Mouse (Mus musculus) embryonic stem cell, embryonic (primary cell): ENCODE measurements around the gene Cecr2.

Source experiments
- CTCF ChIA-PET, 4 experiments: fragments of 300-600 bp in 2 of 4; fragments of 350-600 bp in 2 of 4; sonication (Branson Sonifier 250); formaldehyde crosslinking; loops; one replicate each; lab custom pipeline; 2022; ENCODE audit warnings: inconsistent platforms in 2 of 4; lab: Charles Lee
- POLR2A ChIA-PET, 4 experiments: fragments of 300-600 bp in 2 of 4; fragments of 350-600 bp in 2 of 4; sonication (Branson Sonifier 250); formaldehyde crosslinking; loops; one replicate each; lab custom pipeline; 2022; ENCODE audit warnings: antibody characterized with exemption in 4 of 4, inconsistent platforms in 1 of 4; lab: Charles Lee

Gene Cecr2

DNA sequence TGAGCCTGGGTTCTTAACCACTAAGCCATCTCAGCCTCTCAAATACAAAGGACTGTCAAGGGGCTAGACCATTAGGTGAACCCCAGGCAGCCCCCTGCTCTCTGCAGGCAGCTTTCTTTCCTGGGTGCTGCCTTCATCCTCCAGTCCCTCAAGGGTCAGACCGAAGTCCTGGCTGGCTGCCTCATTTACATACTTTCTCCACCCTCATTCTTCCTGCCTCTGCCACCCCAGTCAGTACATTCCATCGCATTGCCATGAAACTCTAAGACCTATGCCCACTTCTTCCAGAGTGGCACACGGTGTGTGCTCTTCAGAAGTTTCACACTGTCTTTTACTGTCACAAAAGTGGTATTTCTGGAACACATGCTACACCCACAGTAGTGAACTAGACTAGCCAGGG, 112.1 kb downstream of the Cecr2 start:
- ChIA-PET CTCF (interaction anchor here in 1 of 4 experiments (0.6 kb wide), 1 partner anchor 369 kb away, joined by 3 read pairs; no protein-coding TSS in a partner anchor), POLR2A (interaction anchor here in 3 of 4 experiments (0.6 to 1.8 kb wide), 5 partner anchors 14 to 112 kb away, joined by 3 to 5 read pairs (median 3); partner anchors contain the start of genes Atp6v1e1 (in 1 of the 3) and Cecr2 (in 1 of the 3))

DNA sequence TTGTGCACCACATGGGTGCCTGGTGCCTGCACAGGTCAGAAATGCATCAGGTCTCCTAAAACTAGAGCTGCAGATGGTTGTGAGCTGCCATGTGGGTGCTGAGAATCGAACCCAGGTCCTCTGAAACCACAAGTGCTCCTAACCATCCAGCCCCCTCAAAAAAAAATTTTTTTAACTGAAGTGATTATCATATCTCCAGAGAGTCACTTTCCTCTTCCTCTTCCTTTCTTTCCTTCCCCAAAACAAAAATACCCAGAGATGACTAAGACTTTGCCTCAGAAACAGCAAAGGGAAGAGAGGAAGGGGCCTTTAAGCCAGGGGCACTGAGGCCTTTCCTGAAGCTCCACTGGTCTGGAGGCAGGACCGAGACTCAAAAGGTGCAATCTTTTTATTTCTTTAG, 116.8 kb downstream of the Cecr2 start:
- ChIA-PET POLR2A (interaction anchor here in 1 of 4 experiments (0.7 to 2.1 kb wide), 3 partner anchors 8 to 1523 kb away, joined by 3 to 5 read pairs (median 3); no protein-coding TSS in a partner anchor), CTCF (interaction anchor here in 1 of 4 experiments (0.6 kb wide), 1 partner anchor 1307 kb away, joined by 4 read pairs; no protein-coding TSS in a partner anchor)

DNA sequence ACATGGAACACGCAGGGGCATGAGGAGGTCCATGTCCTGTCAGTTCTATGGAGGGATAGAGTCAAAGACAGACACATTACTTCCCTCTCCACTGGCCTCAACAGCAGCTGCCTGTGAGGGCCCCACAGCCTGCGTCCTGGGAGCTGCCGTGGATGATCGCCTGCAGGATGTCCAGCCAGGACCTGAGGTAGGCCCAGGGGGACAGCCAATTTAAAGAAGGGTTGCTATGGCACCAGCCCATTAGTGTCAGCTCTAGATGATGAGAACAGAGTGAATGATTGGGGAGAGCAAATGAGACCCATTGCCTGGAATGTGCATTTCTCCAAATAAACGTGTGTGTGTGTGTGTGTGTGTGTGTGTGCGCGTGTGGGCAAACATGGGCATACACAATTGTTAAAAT, 118.2 kb downstream of the Cecr2 start:
- CTCF ChIA-PET = interaction anchor here in 1 of 4 experiments (0.6 kb wide), 1 partner anchor 178 kb away, joined by 3 read pairs; no protein-coding TSS in a partner anchor
- POLR2A ChIA-PET = interaction anchor here in 3 of 4 experiments (0.7 to 5.7 kb wide), 4 partner anchors 11 to 249 kb away, joined by 3 to 36 read pairs (median 14); partner anchors contain the start of genes Slc25a18 (in 2 of the 3) and Atp6v1e1 (in 1 of the 3)

DNA sequence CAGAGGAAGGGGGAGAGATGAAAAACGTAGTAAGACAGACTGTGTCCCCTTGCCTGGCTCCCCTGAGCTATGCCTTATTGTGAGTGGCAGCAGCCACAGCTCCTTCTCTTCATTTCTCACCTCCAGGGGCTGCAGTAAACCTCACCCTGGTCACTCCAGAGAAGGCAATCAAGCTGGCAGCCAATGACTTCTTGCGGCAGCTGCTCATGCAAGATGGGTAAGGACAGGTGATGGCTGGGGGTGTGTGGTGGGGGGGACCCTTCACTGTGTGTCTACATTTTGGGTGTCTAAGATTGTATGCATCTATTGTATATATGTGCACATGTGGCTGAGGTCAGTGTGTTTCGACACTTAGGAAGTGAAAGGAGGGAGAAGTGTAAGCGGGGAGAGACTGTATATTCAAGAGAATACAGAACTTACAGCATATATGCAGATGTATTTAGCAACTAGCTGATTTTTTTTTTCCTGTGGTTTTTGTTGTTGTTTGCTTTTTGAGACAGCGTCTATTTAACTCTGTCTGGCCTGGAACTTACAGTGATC, 122.0 kb downstream of the Cecr2 start:
- CTCF ChIA-PET = no interaction called here

DNA sequence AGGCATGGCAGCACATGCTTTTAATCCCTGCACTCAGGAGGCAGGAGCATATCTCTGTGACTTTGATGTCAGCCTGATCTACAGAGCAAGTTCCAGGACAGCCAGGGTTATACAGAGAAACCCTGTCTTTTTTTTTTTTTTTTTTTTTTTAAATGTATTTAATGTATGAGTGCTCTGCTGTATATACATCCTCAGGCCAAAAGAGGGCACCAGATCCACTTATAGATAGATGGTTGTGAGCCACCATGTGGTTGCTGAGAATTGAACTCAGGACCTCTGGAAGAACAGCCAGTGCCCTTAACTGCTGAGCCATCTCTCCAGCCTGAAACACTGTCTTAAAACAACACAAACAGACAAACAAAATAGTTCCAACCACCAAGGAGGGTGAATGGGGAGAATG, 122.7 kb downstream of the Cecr2 start:
- CTCF ChIA-PET = interaction anchor here in 1 of 4 experiments (0.6 kb wide), 2 partner anchors 89 to 224 kb away, joined by 3 read pairs; no protein-coding TSS in a partner anchor
- POLR2A ChIA-PET = interaction anchor here in 2 of 4 experiments (0.9 to 5.7 kb wide), 8 partner anchors 9 to 64 kb away, joined by 3 to 36 read pairs (median 4); partner anchors contain the start of genes Atp6v1e1 (in 1 of the 2) and Slc25a18 (in 1 of the 2)

More for the DNA sequence above, 122.0 kb downstream of the Cecr2 start:
- POLR2A ChIA-PET = interaction anchor here in 2 of 4 experiments (0.5 to 5.7 kb wide), 12 partner anchors 8 to 45 kb away, joined by 3 to 36 read pairs (median 4); partner anchors contain the start of genes Atp6v1e1 (in 2 of the 2) and Slc25a18 (in 1 of the 2)

DNA sequence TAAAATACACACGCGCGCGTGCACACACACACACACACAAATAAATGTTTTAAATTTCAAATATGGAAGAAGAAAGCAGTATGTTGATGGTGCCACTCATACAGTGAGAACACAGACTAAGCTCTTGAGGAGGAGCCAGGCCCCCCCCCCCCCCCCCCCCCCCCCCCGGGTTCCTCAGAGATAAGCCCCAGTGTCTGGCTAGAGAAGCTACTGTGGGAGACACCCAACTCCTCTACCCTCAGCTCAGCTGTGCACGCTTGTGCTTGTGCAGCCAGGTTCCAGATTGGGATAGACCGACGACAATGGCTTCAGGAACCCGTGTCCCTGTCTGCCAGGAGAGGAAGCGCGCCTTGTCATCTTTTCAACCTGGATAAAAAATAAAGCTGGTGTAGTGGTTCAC, 124.0 kb downstream of the Cecr2 start:
- POLR2A ChIA-PET = interaction anchor here (0.5 to 5.7 kb wide), 20 partner anchors 8 to 834 kb away, joined by 3 to 23 read pairs (median 3); partner anchors contain the start of gene Atp6v1e1 (in 2 of the 4)
- CTCF ChIA-PET = interaction anchor here in 3 of 4 experiments (0.5 to 0.9 kb wide), 5 partner anchors 17 to 466 kb away, joined by 3 to 5 read pairs (median 4); no protein-coding TSS in a partner anchor

DNA sequence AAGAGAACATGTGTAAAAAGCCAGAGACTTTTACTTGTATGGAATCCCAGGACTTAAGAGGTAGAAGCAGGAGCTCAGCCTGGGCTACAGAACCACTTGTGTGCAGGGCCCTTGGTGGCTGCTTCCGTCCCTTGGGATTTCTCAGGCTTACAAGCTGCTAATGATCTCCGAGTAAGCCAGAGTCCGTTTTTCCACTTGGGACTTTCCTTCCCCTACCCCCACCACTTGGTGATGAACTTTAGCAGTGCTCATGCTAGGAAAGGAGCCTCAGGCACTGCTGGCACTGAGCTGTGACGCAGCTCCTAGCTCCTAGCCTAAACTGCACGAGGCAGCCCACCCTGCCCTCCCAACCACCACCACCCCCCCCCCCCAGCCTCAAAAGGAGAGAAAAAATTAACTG, 124.5 kb downstream of the Cecr2 start:
- POLR2A ChIA-PET = interaction anchor here (0.5 to 1.5 kb wide), 17 partner anchors 8 to 835 kb away, joined by 3 to 10 read pairs (median 3); partner anchors contain the start of gene Atp6v1e1 (in 1 of the 4)

DNA sequence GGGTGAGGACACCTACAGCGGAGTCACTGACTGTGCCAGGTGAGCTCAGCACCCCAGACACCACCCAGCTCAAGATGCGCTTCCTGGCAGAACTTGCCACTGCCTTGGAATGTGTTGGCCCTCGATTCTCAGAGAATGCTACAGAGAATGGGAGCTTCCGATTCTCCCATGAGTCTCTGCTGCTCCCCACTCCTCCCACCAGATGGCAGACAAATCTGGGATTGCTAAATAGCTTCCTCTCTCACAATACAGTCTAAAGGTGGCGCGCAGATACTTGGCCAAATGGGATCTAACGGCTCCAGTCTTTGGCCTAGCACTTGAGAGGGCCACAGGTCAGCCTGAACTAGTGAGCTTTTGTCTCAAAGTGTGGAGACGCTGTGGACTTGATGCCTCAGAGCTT, 126.8 kb downstream of the Cecr2 start:
- CTCF ChIA-PET = interaction anchor here in 3 of 4 experiments (0.6 to 1.9 kb wide), 13 partner anchors 9 to 1790 kb away, joined by 3 to 7 read pairs (median 4); partner anchors contain the start of genes Atp6v1e1 (in 1 of the 3), Pex26 (in 1 of the 3) and Slc25a18 (in 1 of the 3)
- POLR2A ChIA-PET = interaction anchor here (0.6 to 6.2 kb wide), 30 partner anchors 10 to 275 kb away, joined by 3 to 45 read pairs (median 3); partner anchors contain the start of genes Atp6v1e1 (in 4 of the 4) and Slc25a18 (in 1 of the 4)

More for the DNA sequence above, 124.5 kb downstream of the Cecr2 start:
- CTCF ChIA-PET = interaction anchor here in 3 of 4 experiments (0.6 to 0.9 kb wide), 5 partner anchors 17 to 718 kb away, joined by 3 to 5 read pairs (median 3); no protein-coding TSS in a partner anchor

DNA sequence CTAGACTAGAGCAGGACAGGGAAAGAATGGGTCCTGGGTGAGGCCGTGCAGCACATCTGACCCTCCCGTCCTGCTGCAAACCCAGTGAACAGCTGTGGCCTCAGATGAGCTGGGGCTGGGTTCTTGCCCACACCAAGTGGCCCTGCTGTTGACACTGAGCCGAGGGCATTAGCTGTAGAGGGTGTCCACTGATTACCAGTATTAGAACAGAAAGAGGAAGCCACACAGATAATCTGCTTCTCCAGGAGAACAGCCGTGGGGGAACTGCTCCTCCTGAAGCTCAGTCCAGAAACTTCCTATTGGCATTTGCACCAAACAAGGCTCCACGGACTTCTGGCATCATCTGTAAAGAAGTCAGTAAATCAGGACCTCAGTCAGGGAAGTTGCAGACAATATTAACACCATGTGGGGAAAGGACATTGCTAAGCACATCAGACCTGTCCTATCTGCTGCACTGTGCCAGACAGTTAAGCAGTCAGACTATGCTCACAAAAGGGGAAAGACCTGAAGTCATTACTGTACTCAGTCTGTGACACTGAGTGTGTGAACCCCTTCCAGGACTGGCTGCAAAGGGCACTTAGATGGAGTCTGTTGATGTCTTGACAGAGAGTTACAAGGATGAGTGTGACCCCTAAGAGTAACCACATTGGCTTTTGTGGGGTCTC, 129.4 kb downstream of the Cecr2 start:
- ChIA-PET POLR2A (interaction anchor here in 2 of 4 experiments (0.9 to 6.2 kb wide), 9 partner anchors 12 to 341 kb away, joined by 3 to 45 read pairs (median 3); partner anchors contain the start of genes Atp6v1e1 (in 1 of the 2) and Slc25a18 (in 1 of the 2)), CTCF (interaction anchor here in 2 of 4 experiments (0.6 to 1.3 kb wide), 2 partner anchors 27 to 212 kb away, joined by 3 to 4 read pairs; partner anchors contain the start of gene Atp6v1e1 (in 1 of the 2))

DNA sequence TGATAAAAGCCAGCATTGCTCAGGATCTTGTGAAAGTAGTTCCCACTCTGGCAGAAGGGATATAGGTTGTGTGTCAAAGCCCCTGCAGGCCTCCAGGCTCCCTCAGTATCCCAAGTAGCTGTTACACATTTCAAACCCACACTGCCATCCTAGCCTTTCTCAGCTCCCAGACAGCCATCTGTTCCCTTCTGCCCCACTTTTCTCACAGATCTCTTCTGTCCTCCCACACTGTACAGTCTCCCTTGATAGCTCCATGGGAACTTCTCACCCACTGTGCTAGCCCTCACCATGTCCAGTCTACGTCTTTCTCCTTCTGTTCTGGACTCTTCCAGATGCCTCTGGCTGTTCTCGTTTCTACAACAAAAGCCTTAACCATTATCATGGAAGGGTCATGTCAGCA, 129.9 kb downstream of the Cecr2 start:
- ChIA-PET CTCF (interaction anchor here in 1 of 4 experiments (1.3 kb wide), 1 partner anchor 27 kb away, joined by 4 read pairs; the partner anchor contains the start of gene Atp6v1e1), POLR2A (interaction anchor here in 2 of 4 experiments (0.6 to 6.2 kb wide), 8 partner anchors 12 to 340 kb away, joined by 3 to 45 read pairs (median 3); partner anchors contain the start of genes Atp6v1e1 (in 1 of the 2) and Slc25a18 (in 1 of the 2))

DNA sequence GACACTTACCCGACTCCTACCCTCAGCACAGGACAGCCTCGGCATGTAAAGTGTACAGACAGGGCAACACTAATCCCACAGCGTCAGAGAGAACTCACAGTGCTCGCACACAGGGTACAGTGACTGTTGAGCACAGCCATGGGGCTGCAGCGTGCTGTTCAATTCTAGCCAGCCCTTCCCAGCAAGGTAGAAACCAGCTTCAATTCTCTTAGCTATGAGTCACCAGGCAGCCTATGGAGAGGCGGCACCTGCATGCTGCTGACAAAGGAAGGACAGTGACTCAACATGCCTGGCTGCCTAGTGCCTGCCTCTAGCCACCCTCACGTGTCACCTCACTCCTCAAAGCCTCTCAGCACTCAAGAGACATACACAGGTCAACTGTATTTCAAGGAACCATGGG, 131.8 kb downstream of the Cecr2 start:
- ChIA-PET POLR2A (interaction anchor here in 2 of 4 experiments (0.8 to 2.9 kb wide), 7 partner anchors 9 to 25 kb away, joined by 3 to 12 read pairs (median 4); partner anchors contain the start of gene Atp6v1e1 (in 2 of the 2)), CTCF (no interaction called here)

DNA sequence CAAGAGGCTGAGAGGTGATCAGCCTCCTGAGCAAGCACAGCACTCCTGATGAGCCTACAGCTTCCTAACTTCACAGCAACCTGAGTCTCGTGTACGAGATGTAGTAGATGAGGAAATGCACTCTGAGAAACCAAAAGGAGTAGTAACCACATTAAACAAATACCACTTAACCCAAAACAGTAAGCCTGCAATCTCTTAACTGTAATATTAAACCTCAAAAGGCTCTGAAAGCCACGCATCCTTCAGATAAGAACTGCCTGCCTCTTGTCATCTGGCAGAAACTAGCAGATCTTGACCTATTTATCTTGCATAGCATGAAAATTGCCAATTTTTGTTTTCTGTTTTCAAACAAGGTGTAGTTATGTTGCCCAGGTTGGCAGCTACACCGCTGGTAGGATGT, 132.7 kb downstream of the Cecr2 start:
- ChIA-PET POLR2A (interaction anchor here in 3 of 4 experiments (0.5 to 2.9 kb wide), 5 partner anchors 11 to 1904 kb away, joined by 3 to 12 read pairs (median 6); partner anchors contain the start of genes Atp6v1e1 (in 1 of the 3) and Slc25a18 (in 1 of the 3)), CTCF (no interaction called here)

DNA sequence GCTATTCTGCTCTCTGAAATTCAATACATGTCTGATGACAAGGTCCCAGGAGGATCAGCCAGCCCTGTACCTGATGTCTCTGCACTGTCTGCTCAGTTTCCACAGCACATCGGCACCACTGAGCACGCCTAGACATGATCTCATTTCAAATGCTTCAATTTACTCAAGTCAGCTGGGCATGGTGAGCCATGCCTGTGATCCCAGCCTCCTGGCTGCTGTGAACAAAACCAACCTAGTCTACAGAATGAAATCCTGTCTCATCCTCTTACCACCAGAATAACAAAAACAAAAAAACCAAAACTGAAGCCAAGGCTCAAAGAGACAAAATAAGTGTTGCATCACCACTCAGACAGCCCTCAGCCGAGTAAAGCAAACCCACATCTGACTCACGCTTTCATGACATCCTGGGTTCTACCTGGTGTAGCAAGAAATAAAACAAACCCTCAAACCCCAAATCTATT, 133.4 kb downstream of the Cecr2 start:
- ChIA-PET CTCF (interaction anchor here in 1 of 4 experiments (0.6 kb wide), 1 partner anchor 46 kb away, joined by 6 read pairs; no protein-coding TSS in a partner anchor), POLR2A (interaction anchor here in 2 of 4 experiments (1.0 to 2.9 kb wide), 10 partner anchors 9 to 26 kb away, joined by 3 to 12 read pairs (median 5); partner anchors contain the start of genes Atp6v1e1 (in 2 of the 2) and Slc25a18 (in 1 of the 2))

DNA sequence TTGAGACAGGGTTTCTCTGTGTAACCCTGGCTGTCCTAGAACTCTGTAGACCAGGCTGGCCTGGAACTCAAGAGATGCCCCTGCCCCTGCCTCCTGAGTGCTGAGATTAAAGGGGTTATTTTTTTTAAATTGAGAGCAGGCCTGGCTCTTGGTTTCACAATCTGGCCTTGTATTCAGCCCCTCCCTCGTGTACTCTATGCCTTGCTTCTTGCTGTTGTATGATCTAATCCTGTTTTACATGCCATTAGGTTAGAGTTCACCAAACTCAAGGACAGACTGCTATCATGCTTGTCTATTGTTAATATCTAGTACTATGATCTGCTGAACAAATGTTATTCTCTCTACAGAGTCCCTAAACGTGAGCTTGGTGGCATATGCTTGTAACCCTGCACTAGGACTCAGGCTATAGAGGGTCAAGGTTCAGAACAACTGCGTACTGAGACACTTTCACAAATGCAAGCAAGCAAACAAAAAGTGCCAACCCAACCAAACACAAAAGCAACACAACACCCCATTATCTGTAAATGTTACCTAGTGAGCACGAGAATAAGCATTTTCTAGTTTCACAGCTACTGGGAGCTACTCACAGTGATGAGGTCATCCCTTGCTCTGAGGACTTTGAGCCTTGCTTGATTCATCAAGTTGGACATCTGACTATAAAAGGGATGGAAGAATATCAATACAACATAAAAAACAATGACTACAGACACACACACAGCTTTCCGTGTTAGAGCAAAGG, 141.0 kb downstream of the Cecr2 start:
- ChIA-PET POLR2A (interaction anchor here in 2 of 4 experiments (0.6 to 4.9 kb wide), 16 partner anchors 10 to 73 kb away, joined by 3 to 50 read pairs (median 5); partner anchors contain the start of genes Atp6v1e1 (in 2 of the 2) and Bcl2l13 (in 1 of the 2)), CTCF (interaction anchor here in 2 of 4 experiments (0.6 to 1.8 kb wide), 5 partner anchors 15 to 96 kb away, joined by 3 to 4 read pairs (median 3); partner anchors contain the start of gene Atp6v1e1 (in 1 of the 2))

DNA sequence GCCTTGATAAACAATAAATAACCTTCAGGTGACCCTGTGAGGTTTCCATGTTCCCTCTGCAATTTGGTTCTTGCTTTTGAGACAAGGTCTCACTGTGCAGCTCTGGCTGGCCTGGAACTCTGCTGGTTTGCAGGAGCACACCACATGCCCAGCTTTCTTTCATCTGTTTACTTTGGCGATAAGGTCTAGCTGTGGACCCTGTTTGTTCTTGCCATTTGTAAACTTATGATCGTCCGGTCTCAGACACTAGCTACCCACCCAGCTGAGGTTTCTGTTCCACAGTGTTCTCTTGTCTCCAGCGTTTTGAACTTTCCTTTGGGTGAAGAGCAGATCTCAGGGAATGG, 141.5 kb downstream of the Cecr2 start:
- CTCF ChIA-PET = interaction anchor here in 2 of 4 experiments (0.6 to 1.8 kb wide), 6 partner anchors 15 to 114 kb away, joined by 3 to 5 read pairs (median 3); partner anchors contain the start of gene Atp6v1e1 (in 1 of the 2)

DNA sequence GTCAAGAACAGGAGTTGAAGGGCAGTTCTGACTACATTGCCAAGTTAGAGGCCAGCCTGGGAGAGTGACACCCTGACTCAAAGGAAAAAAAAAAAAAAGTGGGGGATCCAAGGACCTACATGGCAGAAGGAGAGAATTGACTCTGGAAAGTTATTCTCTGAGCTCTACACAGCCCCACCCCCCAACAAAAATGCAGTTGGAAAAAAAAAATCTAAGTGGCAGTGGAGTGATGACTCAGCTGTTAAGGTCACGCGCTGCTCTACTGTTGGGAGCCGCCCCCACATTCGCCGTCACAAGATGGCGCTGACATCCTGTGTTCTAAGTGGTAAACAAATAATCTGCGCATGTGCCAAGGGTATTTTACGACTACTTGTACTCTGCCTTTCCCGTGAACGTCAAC, 145.8 kb downstream of the Cecr2 start:
- ChIA-PET CTCF (interaction anchor here in 2 of 4 experiments (0.6 to 1.0 kb wide), 4 partner anchors 10 to 440 kb away, joined by 3 to 4 read pairs (median 3); partner anchors contain the start of gene Atp6v1e1 (in 2 of the 2)), POLR2A (interaction anchor here in 3 of 4 experiments (0.6 to 1.3 kb wide), 7 partner anchors 9 to 341 kb away, joined by 3 to 15 read pairs (median 3); partner anchors contain the start of gene Atp6v1e1 (in 3 of the 3))

More for the DNA sequence above, 141.5 kb downstream of the Cecr2 start:
- POLR2A ChIA-PET = interaction anchor here in 2 of 4 experiments (1.2 to 4.9 kb wide), 11 partner anchors 7 to 22 kb away, joined by 4 to 50 read pairs (median 6); partner anchors contain the start of gene Atp6v1e1 (in 2 of the 2)
